In the genomic region with DNA sequence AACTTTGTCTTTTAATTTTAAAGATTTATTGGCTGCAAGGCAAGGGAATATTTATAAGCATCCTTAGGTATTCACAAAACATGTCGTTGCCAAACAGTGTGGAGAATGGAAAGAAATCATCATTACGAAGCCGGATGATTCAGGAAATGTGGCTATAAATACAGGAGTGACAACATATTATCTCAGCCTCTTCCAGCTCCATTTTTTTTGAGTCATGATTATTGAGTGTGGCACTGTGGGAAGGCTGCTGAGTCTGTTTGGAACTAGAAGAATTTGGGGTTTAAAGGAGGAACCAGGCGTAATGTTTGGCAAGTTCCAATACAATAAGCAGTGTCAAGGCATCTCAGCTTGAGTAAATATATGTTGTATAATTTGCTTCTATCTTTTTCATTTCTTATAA, we compare ENCODE assay signal across 29 mouse cellular contexts.
A peak's percentile ranks its signal among the peaks of the same experiment; 100 is the strongest.
DNase-seq lines count a peak whose midpoint lies in the region; ATAC-seq lines count a peak whose summit lies in the region.
"Had no signal": no experiment of that assay in that cellular context is flagged by ENCODE, and none has a peak within 500 bp of the region (broad histone marks: within the 10 kb centered on the region; RNA-seq: fewer than 3 reads in every experiment).

No protein-coding gene starts in this region.

- no peak overlapping the region for H3K4me3 ChIP-seq in neural tube, embryonic 15.5 days (replicated peaks)
- H3K4me3 ChIP-seq: embryonic facial prominence, embryonic 10.5 days; embryonic facial prominence, embryonic 15.5 days; forebrain, embryonic 13.5 days; heart, adult 2 months; heart, embryonic 12.5 days; hindbrain, embryonic 10.5 days; limb, embryonic 10.5 days; limb, embryonic 15.5 days; lung, embryonic 15.5 days; midbrain, embryonic 10.5 days; midbrain, embryonic 15.5 days had no signal

- no peaks in the 10 kb centered on the region for H3K36me3 ChIP-seq in neural tube, embryonic 15.5 days
- H3K36me3 ChIP-seq: embryonic facial prominence, embryonic 10.5 days; embryonic facial prominence, embryonic 15.5 days; G1E; heart, embryonic 12.5 days; hindbrain, embryonic 10.5 days; limb, embryonic 10.5 days; limb, embryonic 15.5 days; lung, embryonic 15.5 days; midbrain, embryonic 10.5 days; midbrain, embryonic 15.5 days had no signal

- peak; percentile 3 to 15 for DNase-seq in left cerebral cortex, postnatal 25 days (ENCODE audit: low spot score in 2 of 2)
- DNase-seq in left cerebral cortex, adult 8-10 months (ENCODE audit: low spot score in 2 of 2): no peak
- DNase-seq in 3T3-L1 (ENCODE audit: low read depth, low spot score) (peak; percentile 63), NIH3T3 (ENCODE audit: low read depth) (peak; percentile 59)
- no peak for DNase-seq in kidney, postnatal 25 days
- DNase-seq in cerebellum, adult 18-20 months: no peak
- DNase-seq: adrenal gland, postnatal 14 days; cerebellum, adult 11-12 months; cerebellum, postnatal 10 days; gastrocnemius, postnatal 25 days; heart, adult 2 months; heart, postnatal 10 days; kidney, adult 18-20 months; kidney, postnatal 4 days; thymus, postnatal 4 days had no signal

- no peak overlapping the region for H3K9ac ChIP-seq in neural tube, embryonic 15.5 days (replicated peaks)
- H3K9ac ChIP-seq: embryonic facial prominence, embryonic 15.5 days; forebrain, embryonic 13.5 days; heart, embryonic 12.5 days; limb, embryonic 15.5 days; liver, embryonic 14.5 days; lung, embryonic 15.5 days; midbrain, embryonic 15.5 days had no signal

- H3K9me3 ChIP-seq in neural tube, embryonic 15.5 days (replicated peaks): no peaks in the 10 kb centered on the region
- H3K9me3 ChIP-seq: embryonic facial prominence, embryonic 10.5 days; embryonic facial prominence, embryonic 15.5 days; forebrain, embryonic 13.5 days; G1E; heart, embryonic 12.5 days; hindbrain, embryonic 10.5 days; limb, embryonic 10.5 days; limb, embryonic 15.5 days; lung, embryonic 15.5 days; midbrain, embryonic 10.5 days; midbrain, embryonic 15.5 days had no signal

- H3K4me1 ChIP-seq in neural tube, embryonic 15.5 days: peaks cover 7% of the 10 kb centered on the region; the same call in 1 of the 2 replicates
- H3K4me1 ChIP-seq: embryonic facial prominence, embryonic 15.5 days; forebrain, embryonic 13.5 days; heart, embryonic 12.5 days; limb, embryonic 10.5 days; midbrain, embryonic 10.5 days; midbrain, embryonic 15.5 days had no signal

- H3K4me2 ChIP-seq in neural tube, embryonic 15.5 days: no peak overlapping the region
- H3K4me2 ChIP-seq: embryonic facial prominence, embryonic 15.5 days; forebrain, embryonic 13.5 days; heart, embryonic 12.5 days; limb, embryonic 15.5 days; lung, embryonic 15.5 days; midbrain, embryonic 15.5 days had no signal

- 0 out of 2 replicates have a peak overlapping the region, but pooled peaks have one; percentile 19 for H3K27ac ChIP-seq in neural tube, embryonic 15.5 days (replicated peaks)
- H3K27ac ChIP-seq: embryonic facial prominence, embryonic 10.5 days; embryonic facial prominence, embryonic 15.5 days; forebrain, embryonic 13.5 days; heart, adult 2 months; hindbrain, embryonic 10.5 days; limb, embryonic 10.5 days; limb, embryonic 15.5 days; liver, embryonic 14.5 days; lung, embryonic 15.5 days; midbrain, embryonic 10.5 days; midbrain, embryonic 15.5 days had no signal

- intact Hi-C loops in left cerebral cortex, postnatal 25 days (cut with DNase I): no loop called here

- 48% methylated on average over 4 of the region's 4 CpGs for WGBS in neural tube, embryonic 15.5 days

- H3K27me3 ChIP-seq in neural tube, embryonic 15.5 days (replicated peaks): no peaks in the 10 kb centered on the region
- H3K27me3 ChIP-seq: embryonic facial prominence, embryonic 15.5 days; forebrain, embryonic 13.5 days; heart, embryonic 12.5 days; limb, embryonic 15.5 days; lung, embryonic 15.5 days; midbrain, embryonic 15.5 days had no signal

- no peak for ATAC-seq in neural tube, embryonic 15.5 days (ENCODE audit: low FRiP score)
- ATAC-seq: forebrain, embryonic 13.5 days; hindbrain, embryonic 16.5 days; midbrain, embryonic 15.5 days had no signal

Comparison
In these comparisons a context has a peak if more than half of its experiments do, and no peak if none do; other contexts are left out.
1. DNase-seq: peak in left cerebral cortex, postnatal 25 days (2 of 2), 3T3-L1 (single experiment) and NIH3T3 (single experiment); none in left cerebral cortex, adult 8-10 months (0 of 2), kidney, postnatal 25 days (0 of 2) and cerebellum, adult 18-20 months (0 of 2).